In genomic region chr10:23795871-23796520, GRCm38 (mm10) we compare ENCODE assay signal across 10 mouse cellular contexts. TPM values are rescaled to one million over a fixed set of nuclear protein-coding genes. Genes with fewer than 3 reads are reported as not detected.
DNase-seq lines count a peak whose midpoint lies in the region; ATAC-seq and TF ChIP-seq lines count a peak whose summit lies in the region.
"Had no signal": no experiment of that assay in that cellular context is flagged by ENCODE, and none has a peak within 500 bp of the region (broad histone marks: within the 10 kb centered on the region; RNA-seq: fewer than 3 reads in every experiment).

No protein-coding gene starts in this region.

- ATAC-seq in heart, embryonic 11.5 days (replicated peaks; ENCODE audit: insufficient number of reproducible peaks, low FRiP score, low TSS enrichment): no peak
- peak; percentile 7; the same call in 1 of the 2 replicates for ATAC-seq in forebrain, embryonic 16.5 days
- no peak for ATAC-seq in liver, embryonic 15.5 days (ENCODE audit: insufficient read depth)

- H3K9me3 ChIP-seq in heart, embryonic 11.5 days (replicated peaks; ENCODE audit: control insufficient read depth, low read length): no peaks in the 10 kb centered on the region
- no peaks in the 10 kb centered on the region for H3K9me3 ChIP-seq in ES-Bruce4 (replicated peaks; ENCODE audit: control insufficient read depth, insufficient read depth, low read length, poor library complexity, severe bottlenecking)
- H3K9me3 ChIP-seq in forebrain, embryonic 16.5 days (ENCODE audit: control insufficient read depth, low read length): no peaks in the 10 kb centered on the region
- no peaks in the 10 kb centered on the region for H3K9me3 ChIP-seq in liver, embryonic 15.5 days (replicated peaks)

- no peak for DNase-seq in heart, adult 18-20 months
- DNase-seq in urinary bladder, postnatal 25 days (ENCODE audit: low spot score): no peak
- DNase-seq in adrenal gland, postnatal 36 days: no peak
- DNase-seq in cerebellum, adult 9-11 months: no peak

- H3K27ac ChIP-seq in heart, embryonic 11.5 days (ENCODE audit: low read depth, low read length): no peak overlapping the region
- no peak overlapping the region for H3K27ac ChIP-seq in ES-Bruce4 (ENCODE audit: insufficient read depth, low read length)
- no peak overlapping the region for H3K27ac ChIP-seq in forebrain, embryonic 16.5 days (ENCODE audit: low read length)
- no peak overlapping the region for H3K27ac ChIP-seq in liver, embryonic 15.5 days (replicated peaks)

- H3K4me3 ChIP-seq in heart, embryonic 11.5 days (ENCODE audit: low read depth, low read length): peak overlapping the region; percentile 69; the same call in 1 of the 2 replicates
- no peak overlapping the region for H3K4me3 ChIP-seq in ES-Bruce4 (ENCODE audit: low read depth, low read length)
- peak overlapping the region; percentile 76 for H3K4me3 ChIP-seq in forebrain, embryonic 16.5 days (replicated peaks; ENCODE audit: low read length)
- no peak overlapping the region for H3K4me3 ChIP-seq in liver, embryonic 15.5 days (replicated peaks)

- no peak for TF ChIP-seq CTCF in ES-Bruce4 (IDR thresholded peaks at IDR 0.05; ENCODE audit: low read depth, low read length)

- no peaks in the 10 kb centered on the region for H3K36me3 ChIP-seq in heart, embryonic 11.5 days (ENCODE audit: control insufficient read depth, insufficient read depth, low read length)
- no peaks in the 10 kb centered on the region for H3K36me3 ChIP-seq in ES-Bruce4 (ENCODE audit: control insufficient read depth, insufficient read depth, low read length, poor library complexity, severe bottlenecking)
- no peaks in the 10 kb centered on the region for H3K36me3 ChIP-seq in forebrain, embryonic 16.5 days (ENCODE audit: control insufficient read depth, insufficient read depth)
- H3K36me3 ChIP-seq in liver, embryonic 15.5 days (replicated peaks): no peaks in the 10 kb centered on the region

- 0 out of 2 replicates have a peak, but pooled peaks cover 3% of the 10 kb centered on the region for H3K4me1 ChIP-seq in heart, embryonic 11.5 days (ENCODE audit: control insufficient read depth, insufficient read depth, low read length)
- H3K4me1 ChIP-seq in ES-Bruce4 (ENCODE audit: control insufficient read depth, insufficient read depth, low read length): no peaks in the 10 kb centered on the region
- peaks cover 17% of the 10 kb centered on the region for H3K4me1 ChIP-seq in forebrain, embryonic 16.5 days (replicated peaks; ENCODE audit: control insufficient read depth, insufficient read depth, low read length)
- H3K4me1 ChIP-seq in liver, embryonic 15.5 days (replicated peaks): 0 out of 2 replicates have a peak, but pooled peaks cover 9% of the 10 kb centered on the region

- H3K4me2 ChIP-seq in heart, embryonic 11.5 days: peak overlapping the region; percentile 84
- H3K4me2 ChIP-seq in forebrain, embryonic 16.5 days (ENCODE audit: low read length): peak overlapping the region; percentile 66
- H3K4me2 ChIP-seq in liver, embryonic 15.5 days: peak overlapping the region; percentile 79

- 63% methylated on average over 9 of the region's 9 CpGs for WGBS in heart, embryonic 11.5 days (ENCODE audit: insufficient replicate concordance)
- WGBS in forebrain, embryonic 16.5 days: 41% methylated on average over 9 of the region's 9 CpGs
- 61% methylated on average over 9 of the region's 9 CpGs for WGBS in liver, embryonic 15.5 days (ENCODE audit: insufficient replicate concordance)

- TF ChIP-seq POLR2A in ES-Bruce4 (IDR thresholded peaks at IDR 0.05; ENCODE audit: insufficient read depth, low read length): no peak

- no peaks in the 10 kb centered on the region for H3K27me3 ChIP-seq in heart, embryonic 11.5 days (ENCODE audit: control insufficient read depth, insufficient read depth, low read length)
- no peaks in the 10 kb centered on the region for H3K27me3 ChIP-seq in ES-Bruce4 (ENCODE audit: control insufficient read depth, insufficient read depth, low read length, poor library complexity, severe bottlenecking)
- no peaks in the 10 kb centered on the region for H3K27me3 ChIP-seq in forebrain, embryonic 16.5 days (replicated peaks; ENCODE audit: control insufficient read depth, insufficient read depth, low read length)
- no peaks in the 10 kb centered on the region for H3K27me3 ChIP-seq in liver, embryonic 15.5 days

- H3K9ac ChIP-seq in heart, embryonic 11.5 days (ENCODE audit: low read depth, low read length): no peak overlapping the region
- peak overlapping the region; percentile 68; the same call in 1 of the 2 replicates for H3K9ac ChIP-seq in ES-Bruce4 (ENCODE audit: low read depth, poor library complexity, severe bottlenecking)
- peak overlapping the region; percentile 92 for H3K9ac ChIP-seq in forebrain, embryonic 16.5 days (replicated peaks; ENCODE audit: low read depth, low read length)
- H3K9ac ChIP-seq in liver, embryonic 15.5 days: no peak overlapping the region

- TF ChIP-seq EP300 in ES-Bruce4 (IDR thresholded peaks at IDR 0.05; ENCODE audit: insufficient read depth, low read depth, low read length): no peak

RNA-seq across cellular contexts. Expression of gene Slc18b1, which starts 0.8 kb away (rescaled TPM):
- 8.1 and 9.3 TPM in 2 replicates for polyA plus RNA-seq in heart, embryonic 11.5 days (2014; fragmentation: Nextera tagmentation; extraction: Ambion mirVana)
- 1 to 10 TPM; 7.9 TPM for total RNA-seq in heart, adult 18-20 months (2021)
- polyA plus RNA-seq in ES-Bruce4 (2011; ENCODE audit: insufficient read depth, insufficient read length, low read depth, missing spikeins): 2.9 and 3.4 TPM in 2 replicates
- 20.8 and 21.2 TPM in 2 replicates for polyA plus RNA-seq in forebrain, embryonic 16.5 days (2015; fragmentation: Nextera tagmentation; extraction: Ambion mirVana)
- polyA plus RNA-seq in liver, embryonic 15.5 days (2015; fragmentation: Nextera tagmentation; extraction: Ambion mirVana): 1.4 and 1.7 TPM in 2 replicates
- total RNA-seq in adrenal gland, postnatal 36 days (2021): 10 to 100 TPM; 29.5 to 33.6 TPM

RNA-seq across cellular contexts. Expression of gene Rps12, which starts 8.9 kb away (rescaled TPM):
- polyA plus RNA-seq in heart, embryonic 11.5 days (2014; fragmentation: Nextera tagmentation; extraction: Ambion mirVana): 114 TPM in 2 replicates
- total RNA-seq in heart, adult 18-20 months (2021): 100 to 1,000 TPM; 227 to 240 TPM
- polyA plus RNA-seq in ES-Bruce4 (2011; ENCODE audit: insufficient read depth, insufficient read length, low read depth, missing spikeins): 316 and 459 TPM in 2 replicates
- polyA plus RNA-seq in forebrain, embryonic 16.5 days (2015; fragmentation: Nextera tagmentation; extraction: Ambion mirVana): 105 and 109 TPM in 2 replicates
- polyA plus RNA-seq in liver, embryonic 15.5 days (2015; fragmentation: Nextera tagmentation; extraction: Ambion mirVana): 118 and 126 TPM in 2 replicates
- 100 to 1,000 TPM; 451 to 467 TPM for total RNA-seq in adrenal gland, postnatal 36 days (2021)

RNA-seq across cellular contexts. Expression of gene Vnn3, which starts 55.3 kb away (rescaled TPM):
- not detected in 2 replicates for polyA plus RNA-seq in heart, embryonic 11.5 days (2014; fragmentation: Nextera tagmentation; extraction: Ambion mirVana)
- under 1 TPM; 0.20 to 0.31 TPM for total RNA-seq in heart, adult 18-20 months (2021)
- polyA plus RNA-seq in ES-Bruce4 (2011; ENCODE audit: insufficient read depth, insufficient read length, low read depth, missing spikeins): not detected in 2 replicates
- polyA plus RNA-seq in forebrain, embryonic 16.5 days (2015; fragmentation: Nextera tagmentation; extraction: Ambion mirVana): not detected in 2 replicates
- 3.4 and 6.1 TPM in 2 replicates for polyA plus RNA-seq in liver, embryonic 15.5 days (2015; fragmentation: Nextera tagmentation; extraction: Ambion mirVana)
- 10 to 100 TPM in 1 of 2 experiments, 1 to 10 TPM in 1; 8.5 to 77.2 TPM for total RNA-seq in adrenal gland, postnatal 36 days (2021)
- total RNA-seq: left cerebral cortex, postnatal 10 days had no signal
- polyA plus RNA-seq: C2C12 had no signal

Comparison
In these comparisons a context has a peak if more than half of its experiments do, and no peak if none do; other contexts are left out.
1. H3K4me3 ChIP-seq: peak in heart, embryonic 11.5 days (single experiment) and forebrain, embryonic 16.5 days (single experiment); none in ES-Bruce4 (single experiment) and liver, embryonic 15.5 days (single experiment).
2. H3K9ac ChIP-seq: peak in ES-Bruce4 (single experiment) and forebrain, embryonic 16.5 days (single experiment); none in heart, embryonic 11.5 days (single experiment) and liver, embryonic 15.5 days (single experiment).
3. Peak in every context shown above with its lines, with median percentiles within 50 percentile points of each other: H3K4me2 ChIP-seq.